Mouse (Mus musculus) embryonic fibroblast, embryonic 13.5 days (primary cell): ENCODE data around the gene Rasgrf2.

Experiments
- CTCF ChIP-seq: IDR thresholded peaks from 2 replicates; pipeline ENCODE4 v1.5.1; 2011; ENCODE audit warnings: mild to moderate bottlenecking, control low read depth, low read length, moderate library complexity, borderline replicate concordance; ENCODE audit not compliant: insufficient read depth
- POLR2A ChIP-seq: IDR thresholded peaks from 2 replicates; pipeline ENCODE4 v1.6.1; 2011; ENCODE audit warnings: low read depth, mild to moderate bottlenecking, control low read depth, low read length, moderate library complexity

DNA sequence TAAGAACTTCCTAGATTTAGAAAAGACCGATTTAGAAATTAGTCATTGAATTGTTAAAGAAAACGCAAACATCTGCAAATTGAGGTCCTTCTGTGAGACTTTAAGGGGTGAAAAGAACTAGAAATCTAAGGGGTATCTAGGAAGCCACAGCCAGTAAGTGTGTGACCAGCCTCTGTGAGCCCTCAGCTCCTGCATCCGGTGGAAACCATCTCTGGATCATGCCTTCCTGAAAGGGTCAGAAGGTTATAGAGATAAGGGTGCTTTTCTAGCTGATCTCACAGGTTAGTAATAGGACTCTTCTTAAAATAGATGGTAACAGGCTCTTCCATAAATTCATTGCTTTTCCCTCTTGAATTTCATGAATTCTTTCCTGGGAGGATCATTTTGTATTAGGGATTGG, 3.3 kb upstream of the Rasgrf2 start:
- TF ChIP-seq CTCF (no peak), POLR2A (no peak)
